Mouse (Mus musculus) cerebellum, adult 11 months (tissue): ENCODE results near the gene 9130019O22Rik.

Source experiments
- DNase-seq: peaks from one replicate; pipeline ENCODE4 v3.0.0; 2022

The 9130019O22Rik gene

GRCm38 (mm10) chr7:127337636-127338035 lies 49.3 kb downstream of the 9130019O22Rik start:
- no peak for DNase-seq

- no peak for DNase-seq
Measured at GRCm38 (mm10) chr7:127335604-127336003, 51.4 kb downstream of the 9130019O22Rik start.

DNA sequence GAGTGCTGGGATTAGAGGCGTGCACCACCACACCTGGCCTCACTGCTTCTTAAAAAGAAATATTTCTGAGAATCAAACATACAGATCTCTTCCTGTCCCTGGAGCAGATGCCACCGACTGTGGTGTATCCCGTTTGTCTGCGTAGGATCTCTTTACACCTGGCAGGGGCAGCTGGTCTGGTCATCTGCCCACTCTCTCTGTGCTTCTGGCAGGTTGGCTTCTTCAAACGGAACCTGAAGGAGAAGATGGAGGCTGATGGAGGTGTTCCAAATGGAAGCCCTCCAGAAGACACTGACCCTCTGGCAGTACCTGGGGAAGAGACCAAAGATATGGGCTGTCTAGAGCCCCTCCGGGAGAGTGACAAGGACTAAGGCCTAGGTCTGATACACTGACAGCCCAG lies 53.7 kb downstream of the 9130019O22Rik start:
- DNase-seq, result no peak
